Mouse (Mus musculus) stomach, embryonic 14.5 days (tissue): Measurements from ENCODE around the gene Klf16. TPM values are rescaled to one million over a fixed set of nuclear protein-coding genes. Genes with fewer than 3 reads are reported as not detected.
A peak's percentile ranks its signal among the peaks of the same experiment; 100 is the strongest.

Source experiments
- ATAC-seq: fragments of 200-750 bp; cut with Nextera tagmentation; 2 replicates; pipeline ENCODE4 v1.8.0; 2017; ENCODE audit warnings: low read depth, moderate TSS enrichment; ENCODE audit not compliant: insufficient number of reproducible peaks, insufficient read depth, low FRiP score
- H3K27ac ChIP-seq: fragments of 300-500 bp; sonication (generic); 2 replicates; pipeline ENCODE4 v1.5.1; 2014; ENCODE audit warnings: mild to moderate bottlenecking, low read length, moderate library complexity, mixed read lengths
- H3K27me3 ChIP-seq: fragments of 300-500 bp; sonication (generic); 2 replicates; pipeline ENCODE4 v1.6.1; 2014; ENCODE audit warnings: low read length, control low read depth, mixed read lengths; ENCODE audit not compliant: control insufficient read depth, insufficient read depth
- H3K36me3 ChIP-seq: fragments of 300-500 bp; sonication (generic); 2 replicates; pipeline ENCODE4 v1.6.1; 2014; ENCODE audit warnings: mild to moderate bottlenecking, control low read depth, low read length, moderate library complexity, mixed read lengths; ENCODE audit not compliant: control insufficient read depth, insufficient read depth
- H3K4me1 ChIP-seq: fragments of 300-500 bp; sonication (generic); 2 replicates; pipeline ENCODE4 v1.6.1; 2014; ENCODE audit warnings: low read length, control low read depth, mixed read lengths; ENCODE audit not compliant: control insufficient read depth, insufficient read depth
- H3K4me2 ChIP-seq: fragments of 300-500 bp; sonication (generic); replicated peaks from 2 replicates; pipeline ENCODE4 v1.6.1; 2014; ENCODE audit warnings: low read depth, low read length, control low read depth
- H3K4me3 ChIP-seq: fragments of 300-500 bp; sonication (generic); 2 replicates; pipeline ENCODE4 v1.5.1; 2014; ENCODE audit warnings: low read depth, low read length, control low read depth
- H3K9ac ChIP-seq: fragments of 300-500 bp; sonication (generic); replicated peaks from 2 replicates; pipeline ENCODE4 v1.6.1; 2014; ENCODE audit warnings: low read depth, mild to moderate bottlenecking, control low read depth, low read length, moderate library complexity, mixed read lengths
- H3K9me3 ChIP-seq: fragments of 300-500 bp; sonication (generic); 2 replicates; pipeline ENCODE4 v1.6.1; 2016; ENCODE audit warnings: low read depth, low read length, control low read depth; ENCODE audit not compliant: control insufficient read depth
- WGBS: fragments of 180-500 bp; shearing (Covaris S2); extraction: QIAGEN DNeasy Blood & Tissue Kit; methylation state at CpG from one replicate; pipeline ENCODE4 v1.1.7; 2014; 5-methylcytosine and 5-hydroxymethylcytosine counted together
- polyA plus RNA-seq: library from polyadenylated mRNA; unstranded; fragments of >200 nt; fragmentation: Nextera tagmentation; extraction: Ambion mirVana; gene quantifications from 2 replicates; pipeline ENCODE4 v1.2.1, GENCODE M21; 2014

Klf16 gene
- polyA plus RNA-seq, 1 experiment from 2014 or later, result 8.1 TPM

DNA sequence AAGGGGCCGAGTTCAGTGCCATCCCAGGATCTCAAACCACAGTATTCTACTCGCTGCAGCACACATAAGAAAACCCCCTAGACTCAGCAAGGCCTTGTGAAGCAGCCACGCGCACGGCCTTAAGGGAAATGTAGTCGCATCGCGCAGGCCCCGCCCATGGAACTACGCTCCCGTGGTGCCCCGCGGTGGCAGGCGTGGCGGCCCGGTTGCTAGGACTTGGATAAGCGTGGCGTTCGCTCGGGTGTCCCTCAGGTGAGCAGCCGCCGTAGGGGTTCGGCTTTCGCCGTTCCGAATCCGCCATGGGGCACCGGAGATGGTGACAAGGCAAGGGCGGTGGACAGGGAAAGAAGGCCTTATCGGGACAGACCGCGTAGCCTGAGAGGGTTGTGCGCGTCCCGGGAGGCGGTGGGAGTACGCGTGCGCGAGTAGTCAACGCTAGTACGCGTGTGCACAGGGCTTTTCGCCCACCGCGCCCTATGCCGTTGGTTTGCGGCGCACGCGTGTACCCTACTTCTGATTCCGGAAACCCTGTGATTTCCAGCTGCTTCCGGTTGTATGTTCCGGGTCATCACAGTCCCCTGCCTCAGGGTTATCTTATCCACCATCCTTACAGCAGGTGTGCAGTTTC lies 25.7 kb upstream of the Klf16 start, which contains the start of the genes Scamp4 and Adat3:
TSS of gene Scamp4 (plus strand) at position 175 of the 628 bp plus-strand sequence.
TSS of gene Adat3 (plus strand) at position 183 of the 628 bp plus-strand sequence.
- Histone ChIP-seq H3K9me3 (no peaks in the 10 kb centered on the region), H3K4me3 (peak within 1 kb of the TSS; percentile 68), H3K4me2 (peak within 1 kb of the TSS; percentile 96), H3K27me3 (no peaks in the 10 kb centered on the region), H3K4me1 (peaks cover 11% of the 10 kb centered on the region), H3K36me3 (peaks cover 20% of the 10 kb centered on the region; the same call in 1 of the 2 replicates), H3K27ac (peak within 1 kb of the TSS; percentile 77), H3K9ac (peak within 1 kb of the TSS; percentile 57)
- ATAC-seq, result peak; percentile 92
- WGBS, result under 1% methylated on average over 54 of the region's 54 CpGs

DNA sequence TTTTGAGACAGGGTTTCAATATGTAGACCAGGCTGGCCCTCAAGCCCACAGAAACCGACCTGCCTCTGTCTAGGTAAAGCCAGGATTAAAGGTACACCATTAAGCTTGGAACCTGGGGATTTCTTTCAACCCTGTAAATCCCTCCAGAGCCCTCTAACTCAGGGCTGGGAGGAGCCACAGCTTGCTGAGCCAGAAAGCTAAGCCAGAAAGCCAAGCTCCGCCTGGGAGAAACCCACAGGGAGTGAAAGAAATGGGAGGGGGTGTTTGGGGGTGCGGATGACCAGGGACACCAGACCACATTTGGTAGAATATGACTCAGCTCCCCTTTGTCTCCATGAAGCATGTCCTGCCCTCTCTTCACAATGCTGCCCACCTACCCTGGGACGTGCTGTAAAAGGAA lies 19.2 kb upstream of the Klf16 start:
- Histone ChIP-seq H3K9ac (no peak overlapping the region), H3K9me3 (no peaks in the 10 kb centered on the region), H3K4me3 (no peak overlapping the region), H3K36me3 (no peaks in the 10 kb centered on the region), H3K4me1 (no peaks in the 10 kb centered on the region), H3K27me3 (no peaks in the 10 kb centered on the region), H3K27ac (no peak overlapping the region), H3K4me2 (no peak overlapping the region)
- WGBS, result 35% methylated on average over 4 of the region's 4 CpGs
- no peak for ATAC-seq

DNA sequence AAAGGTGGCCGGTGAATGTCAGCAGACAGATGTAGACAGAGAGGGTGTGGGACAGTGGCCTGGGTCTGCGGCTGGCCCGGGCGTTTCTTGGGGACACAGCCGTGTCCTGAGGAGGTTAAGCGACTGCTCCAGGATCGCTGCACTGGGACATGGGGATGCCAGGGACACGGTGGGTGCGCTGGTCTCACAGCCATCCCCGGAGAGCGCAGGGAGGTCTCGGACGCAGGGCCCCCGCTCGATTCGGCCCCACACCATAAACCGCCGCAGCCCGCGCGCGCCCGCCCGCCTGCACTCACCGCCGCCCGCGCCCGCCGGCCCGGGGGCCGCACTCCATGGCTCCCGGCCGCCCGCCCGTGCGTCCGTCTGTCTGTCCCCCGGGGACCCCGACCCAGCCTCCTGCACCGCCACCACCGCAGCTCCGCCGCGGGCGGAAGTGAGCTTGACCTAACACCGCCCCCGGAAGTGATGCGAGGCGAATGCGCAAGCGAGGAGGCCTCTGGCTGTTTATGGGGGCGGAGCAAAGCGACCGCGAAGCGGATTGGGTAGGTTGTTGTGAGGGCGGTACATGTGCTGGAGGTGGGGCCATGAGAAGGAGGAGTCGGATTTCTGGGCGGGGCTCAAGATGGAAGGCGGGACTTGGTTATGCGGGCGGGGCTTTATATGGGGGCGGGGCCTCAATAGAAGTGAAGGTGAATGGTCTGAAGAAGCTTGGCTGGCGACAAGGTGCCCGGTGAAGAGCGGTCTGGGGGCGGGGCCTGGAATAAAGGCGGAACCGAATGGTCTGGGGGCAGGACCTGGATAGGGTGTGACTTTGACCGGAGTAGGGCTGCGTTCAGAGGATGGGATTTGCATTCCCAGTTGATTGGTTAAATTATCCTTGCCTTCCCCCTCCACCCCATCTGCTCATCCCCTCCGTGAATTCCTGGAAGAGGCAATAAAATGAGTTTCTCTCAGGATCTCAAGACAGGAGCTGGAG lies 13.0 kb upstream of the Klf16 start, which contains the start of gene Abhd17a:
TSS of gene Abhd17a (minus strand) at position 463 of the 976 bp plus-strand sequence.
- ATAC-seq, result peak; percentile 95
- Histone ChIP-seq H3K27ac (peak within 1 kb of the TSS; percentile 30; the same call in 1 of the 2 replicates), H3K4me2 (peak within 1 kb of the TSS; percentile 76), H3K27me3 (no peaks in the 10 kb centered on the region), H3K36me3 (peaks cover 5% of the 10 kb centered on the region; the same call in 1 of the 2 replicates), H3K9ac (peak within 1 kb of the TSS; percentile 83), H3K9me3 (no peaks in the 10 kb centered on the region), H3K4me1 (peaks cover 10% of the 10 kb centered on the region), H3K4me3 (peak within 1 kb of the TSS; percentile 73)
- under 1% methylated on average over 70 of the region's 73 CpGs for WGBS

DNA sequence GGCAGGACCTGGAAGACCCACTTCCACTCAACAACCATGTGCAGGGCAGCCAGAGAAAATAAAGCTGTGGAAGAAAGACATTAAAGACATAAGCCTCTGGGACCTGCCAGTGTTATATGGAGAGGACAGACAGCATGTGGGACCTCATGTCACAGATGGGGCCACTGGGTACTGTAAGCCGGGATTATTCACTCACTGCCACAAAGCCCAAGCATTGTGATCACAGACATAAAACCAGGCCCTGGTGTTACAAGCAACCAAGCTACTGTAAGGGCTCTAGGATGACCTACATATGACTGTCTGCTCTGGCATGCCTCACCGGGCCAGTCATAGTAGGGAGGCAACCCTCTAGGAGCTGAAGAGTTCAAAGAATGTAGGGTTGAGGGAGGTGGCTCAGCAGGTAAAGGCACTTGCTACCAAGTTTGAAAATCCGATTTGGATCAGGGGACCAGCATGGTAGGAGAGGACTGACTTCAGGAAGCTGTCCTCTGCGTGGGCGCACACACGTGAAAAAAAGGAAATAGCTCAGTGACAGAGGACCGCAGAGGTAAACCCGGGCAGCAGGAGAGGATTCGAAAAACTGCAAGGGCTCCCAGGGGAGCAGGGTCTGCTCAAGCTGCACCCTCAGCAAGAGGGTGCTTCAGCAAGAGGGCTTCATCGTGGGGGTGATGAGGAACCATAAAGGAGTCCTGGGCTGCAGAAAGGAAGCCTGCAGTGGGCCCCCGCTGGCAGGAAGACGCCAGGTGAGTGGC lies 12.2 kb upstream of the Klf16 start:
- peaks cover 9% of the 10 kb centered on the region; the same call in 1 of the 2 replicates for H3K36me3 ChIP-seq
- WGBS, result 18% methylated on average over 12 of the region's 12 CpGs

DNA sequence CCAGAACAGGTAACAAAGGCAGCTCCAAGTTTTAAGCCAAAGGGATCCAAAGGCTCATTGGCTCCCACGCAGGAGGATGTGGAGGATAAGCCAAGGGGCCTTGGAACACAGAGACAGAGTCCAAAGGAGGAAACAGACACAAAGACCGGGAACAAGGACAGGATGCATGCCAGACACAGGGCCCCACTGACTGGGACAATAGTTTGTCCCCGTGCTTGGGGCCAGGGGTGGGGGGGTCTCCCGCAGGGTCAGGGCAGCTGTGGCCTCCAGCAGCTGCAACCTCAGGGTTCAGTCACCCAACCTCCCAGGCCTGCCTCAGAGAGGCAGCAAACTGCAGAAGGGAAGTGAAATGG lies 10.2 kb upstream of the Klf16 start:
- H3K9ac ChIP-seq, result no peak overlapping the region
- H3K4me1 ChIP-seq, result peaks cover 10% of the 10 kb centered on the region
- H3K4me2 ChIP-seq, result 0 out of 2 replicates have a peak overlapping the region, but pooled peaks have one; percentile 10
- peak overlapping the region; percentile 67; the same call in 1 of the 2 replicates for H3K27ac ChIP-seq
- H3K4me3 ChIP-seq, result 0 out of 2 replicates have a peak overlapping the region, but pooled peaks have one; percentile 5
- no peak for ATAC-seq
- peaks cover 19% of the 10 kb centered on the region for H3K36me3 ChIP-seq
- H3K27me3 ChIP-seq, result no peaks in the 10 kb centered on the region
- H3K9me3 ChIP-seq, result no peaks in the 10 kb centered on the region
- WGBS, result 71% methylated on average over 4 of the region's 4 CpGs

More for the DNA sequence above, 12.2 kb upstream of the Klf16 start:
- H3K9ac ChIP-seq, result peak overlapping the region; percentile 83
- no peaks in the 10 kb centered on the region for H3K9me3 ChIP-seq
- ATAC-seq, result no peak
- peaks cover 10% of the 10 kb centered on the region for H3K4me1 ChIP-seq
- no peak overlapping the region for H3K27ac ChIP-seq
- peak overlapping the region; percentile 73 for H3K4me3 ChIP-seq
- peak overlapping the region; percentile 76 for H3K4me2 ChIP-seq
- no peaks in the 10 kb centered on the region for H3K27me3 ChIP-seq

DNA sequence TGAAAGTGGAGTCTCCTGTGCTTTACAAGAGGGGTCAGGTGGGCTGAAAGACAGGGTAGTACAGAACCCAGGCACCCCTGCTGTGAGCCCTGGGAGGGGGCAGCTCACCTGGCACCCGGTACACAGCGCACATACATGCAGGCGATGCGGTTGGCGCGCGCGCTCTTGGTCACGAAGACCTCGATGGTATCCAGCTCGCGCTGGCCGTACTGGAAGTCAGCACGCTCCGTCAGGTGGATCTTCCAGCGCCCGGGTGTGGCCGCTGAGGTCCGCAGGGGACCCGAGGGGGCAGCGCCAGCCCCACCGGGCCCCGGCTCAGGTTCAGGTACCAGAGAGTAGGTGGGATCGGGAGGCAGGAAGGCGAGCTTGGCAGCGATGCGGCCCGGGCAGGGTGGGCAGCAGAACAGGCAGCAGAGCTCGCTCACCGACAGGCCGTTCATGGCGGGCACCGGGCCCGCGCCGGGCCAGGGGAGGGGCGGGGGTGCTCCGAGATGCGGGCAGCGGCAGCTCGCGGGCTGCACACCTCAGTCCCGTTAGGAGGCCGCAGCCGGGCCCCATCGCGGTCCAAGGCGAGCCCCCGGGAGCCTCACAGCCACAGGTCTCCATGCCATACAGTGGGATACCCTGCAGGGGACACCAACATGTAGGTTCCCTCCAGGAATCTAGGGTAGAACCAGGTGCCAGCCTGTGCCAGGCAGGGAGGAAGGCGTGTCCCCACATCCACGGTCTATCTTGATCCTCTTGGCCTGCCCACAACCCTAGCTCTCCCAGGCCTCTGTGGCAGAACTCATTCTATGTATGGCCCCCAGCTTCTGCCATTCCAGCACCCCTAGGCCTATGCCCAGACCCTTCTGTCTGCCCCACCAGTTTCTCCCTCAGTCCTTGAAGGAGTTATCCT lies 9.5 kb upstream of the Klf16 start:
- ATAC-seq, result no peak
- peaks cover 10% of the 10 kb centered on the region for H3K4me1 ChIP-seq

DNA sequence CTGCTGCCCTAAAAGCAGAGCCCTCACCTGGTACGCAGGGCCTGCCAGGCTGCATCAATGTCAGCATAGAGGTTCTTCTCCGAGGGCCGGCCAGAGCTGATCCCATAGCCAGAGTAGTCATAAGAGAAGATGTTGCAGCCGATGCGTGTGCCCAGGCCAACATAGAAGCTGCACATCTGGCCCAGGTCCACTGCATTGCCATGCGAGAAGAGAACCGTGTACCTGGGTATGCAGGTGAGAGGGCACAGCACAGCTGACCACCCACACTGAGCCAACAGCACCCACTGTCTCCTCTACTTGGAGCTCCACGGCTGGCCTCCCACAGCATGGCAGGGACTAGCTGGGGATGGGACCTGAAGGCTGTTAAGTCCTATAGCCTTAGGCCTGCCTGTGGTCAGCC lies 8.5 kb upstream of the Klf16 start:
- Histone ChIP-seq H3K9me3 (no peaks in the 10 kb centered on the region), H3K27ac (no peak overlapping the region), H3K4me2 (0 out of 2 replicates have a peak overlapping the region, but pooled peaks have one; percentile 10), H3K4me3 (no peak overlapping the region), H3K4me1 (peaks cover 10% of the 10 kb centered on the region), H3K36me3 (peaks cover 19% of the 10 kb centered on the region), H3K27me3 (no peaks in the 10 kb centered on the region), H3K9ac (no peak overlapping the region)
- 89% methylated on average over 8 of the region's 8 CpGs for WGBS
- no peak for ATAC-seq

More for the DNA sequence above, 9.5 kb upstream of the Klf16 start:
- Histone ChIP-seq H3K9me3 (no peaks in the 10 kb centered on the region), H3K4me2 (peak overlapping the region; percentile 10; the same call in 1 of the 2 replicates), H3K9ac (no peak overlapping the region), H3K36me3 (peaks cover 19% of the 10 kb centered on the region), H3K27ac (peak overlapping the region; percentile 67; the same call in 1 of the 2 replicates), H3K4me3 (0 out of 2 replicates have a peak overlapping the region, but pooled peaks have one; percentile 5), H3K27me3 (no peaks in the 10 kb centered on the region)
- WGBS, result 94% methylated on average over 51 of the region's 51 CpGs
